Mouse (Mus musculus) midbrain, embryonic 14.5 days (tissue): ENCODE data around the gene Kif1b. TPM values are rescaled to one million over a fixed set of nuclear protein-coding genes. Genes with fewer than 3 reads are reported as not detected.
"Not testable (repeated sequence)": the region's sequence is repeated elsewhere in the genome, so short reads cannot be mapped to it uniquely, and the experiment has no call there.

ENCODE experiments used
- ATAC-seq: fragments of 200-750 bp; cut with Nextera tagmentation; 2 replicates; pipeline ENCODE4 v1.8.0; 2017; ENCODE audit warnings: moderate number of reproducible peaks, moderate library complexity; ENCODE audit not compliant: low FRiP score, low TSS enrichment
- DNase-seq: peaks from one replicate; pipeline ENCODE4 v3.0.0-alpha.2; 2015
- H3K27ac ChIP-seq: fragments of 300-500 bp; sonication (generic); replicated peaks from 2 replicates; pipeline ENCODE4 v1.5.1; 2014; ENCODE audit warnings: mild to moderate bottlenecking, low read depth, low read length, moderate library complexity
- H3K27me3 ChIP-seq: fragments of 300-500 bp; sonication (generic); 2 replicates; pipeline ENCODE4 v1.6.1; 2014; ENCODE audit warnings: low read length, control low read depth, mixed read lengths; ENCODE audit not compliant: control insufficient read depth, insufficient read depth
- H3K36me3 ChIP-seq: fragments of 300-500 bp; sonication (generic); 2 replicates; pipeline ENCODE4 v1.6.1; 2014; ENCODE audit warnings: low read length, control low read depth; ENCODE audit not compliant: control insufficient read depth, insufficient read depth
- H3K4me1 ChIP-seq: fragments of 300-500 bp; sonication (generic); 2 replicates; pipeline ENCODE4 v1.6.1; 2014; ENCODE audit warnings: mild to moderate bottlenecking, antibody characterized with exemption, low read length, control low read depth; ENCODE audit not compliant: control insufficient read depth, insufficient read depth
- H3K4me2 ChIP-seq: fragments of 300-500 bp; sonication (generic); 2 replicates; pipeline ENCODE4 v1.6.1; 2014; ENCODE audit warnings: mild to moderate bottlenecking, low read length, moderate library complexity
- H3K4me3 ChIP-seq: fragments of 300-500 bp; sonication (generic); replicated peaks from 2 replicates; pipeline ENCODE4 v1.5.1; 2014; ENCODE audit warnings: low read depth, low read length
- H3K9ac ChIP-seq: fragments of 300-500 bp; sonication (generic); replicated peaks from 2 replicates; pipeline ENCODE4 v1.6.1; 2014; ENCODE audit warnings: mild to moderate bottlenecking, low read length, moderate library complexity
- H3K9me3 ChIP-seq: fragments of 300-500 bp; sonication (generic); 2 replicates; pipeline ENCODE4 v1.6.1; 2016; ENCODE audit warnings: low read length, control low read depth, mixed read lengths; ENCODE audit not compliant: control insufficient read depth
- WGBS: fragments of 180-500 bp; shearing (Covaris S2); extraction: QIAGEN DNeasy Blood & Tissue Kit; methylation state at CpG from one replicate; pipeline ENCODE4 v1.1.7; 2014; 5-methylcytosine and 5-hydroxymethylcytosine counted together
- polyA plus RNA-seq: library from polyadenylated mRNA; unstranded; fragments of >200 nt; fragmentation: Nextera tagmentation; extraction: Ambion mirVana; gene quantifications from 2 replicates; pipeline ENCODE4 v1.2.1, GENCODE M21; 2014

Kif1b gene
- polyA plus RNA-seq, 1 experiment from 2014 or later, result 202 TPM

DNA sequence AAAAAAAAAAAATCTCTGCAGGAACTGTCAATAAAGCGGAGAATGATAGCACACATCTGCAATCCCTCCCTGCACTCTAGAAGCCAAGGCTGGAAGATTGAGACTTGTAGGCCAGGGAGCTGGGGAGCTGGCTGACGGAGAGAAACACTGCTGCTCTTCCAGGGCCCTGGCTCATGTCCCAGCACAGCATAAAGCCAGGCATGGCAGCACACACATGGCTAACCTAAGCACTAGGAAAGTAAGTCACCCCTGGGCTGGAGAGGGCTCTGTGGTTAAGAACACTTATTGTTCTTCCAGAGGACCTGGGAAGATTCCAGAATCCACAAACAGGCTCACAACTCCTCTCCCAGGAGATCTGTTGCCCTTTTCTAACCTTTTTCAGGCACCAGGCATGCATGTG is 134.8 kb downstream of the Kif1b start:
- H3K27me3 ChIP-seq, result no peaks in the 10 kb centered on the region
- peak; percentile 32 for DNase-seq

DNA sequence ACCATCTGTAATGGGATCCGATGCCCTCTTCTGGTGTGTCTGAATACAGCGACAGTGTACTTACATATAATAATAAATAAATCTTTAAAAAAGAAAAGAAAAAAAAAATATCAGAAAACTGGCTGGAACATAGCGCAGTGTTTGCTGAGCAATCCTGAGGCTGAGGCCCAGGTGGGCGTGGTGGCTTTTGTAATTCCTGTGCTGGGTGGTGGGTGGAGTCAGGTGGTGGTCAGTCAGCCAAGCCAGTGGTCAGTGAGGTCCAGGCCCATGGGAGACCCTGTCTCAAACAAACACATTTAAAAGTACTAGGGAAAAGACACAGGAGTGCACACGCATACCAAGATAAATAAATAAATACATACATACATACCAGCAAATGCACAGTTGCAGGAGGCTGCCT is 135.4 kb downstream of the Kif1b start:
- Histone ChIP-seq H3K4me2 (no peak overlapping the region), H3K36me3 (peaks cover 18% of the 10 kb centered on the region), H3K27me3 (no peaks in the 10 kb centered on the region), H3K4me3 (no peak overlapping the region), H3K9me3 (no peaks in the 10 kb centered on the region), H3K9ac (no peak overlapping the region), H3K27ac (no peak overlapping the region), H3K4me1 (no peaks in the 10 kb centered on the region)
- no peak for ATAC-seq
- WGBS, result 92% methylated on average over 5 of the region's 5 CpGs
- DNase-seq, result no peak

More for the DNA sequence above, 134.8 kb downstream of the Kif1b start:
- no peak for ATAC-seq
- Histone ChIP-seq H3K9me3 (no peaks in the 10 kb centered on the region), H3K4me3 (no peak overlapping the region), H3K36me3 (peaks cover 21% of the 10 kb centered on the region), H3K9ac (no peak overlapping the region), H3K4me1 (no peaks in the 10 kb centered on the region), H3K4me2 (no peak overlapping the region), H3K27ac (peak overlapping the region; percentile 46)
- 82% methylated on average over 2 of the region's 2 CpGs for WGBS

DNA sequence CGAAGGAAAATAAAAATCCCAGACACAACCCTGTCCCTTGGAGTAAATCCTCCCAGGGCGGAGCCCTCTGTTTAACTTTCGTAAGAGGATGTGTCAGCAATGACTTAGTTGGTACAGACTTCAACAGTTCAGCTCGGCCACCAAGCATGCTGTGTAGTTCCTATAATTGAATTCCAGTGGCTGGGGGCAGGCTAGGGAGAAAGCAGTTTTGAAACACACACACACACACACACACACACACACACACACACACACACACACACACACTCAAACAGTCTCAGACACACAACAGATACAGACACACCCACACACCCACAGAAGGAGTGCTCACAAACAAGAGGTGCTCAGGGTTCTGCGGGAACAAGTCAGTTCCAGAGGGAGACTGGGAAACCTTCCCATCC is 135.9 kb downstream of the Kif1b start:
- H3K4me3 ChIP-seq, result no peak overlapping the region
- H3K9ac ChIP-seq, result no peak overlapping the region
- H3K36me3 ChIP-seq, result peaks cover 15% of the 10 kb centered on the region
- no peaks in the 10 kb centered on the region for H3K27me3 ChIP-seq
- ATAC-seq, result no peak
- H3K4me1 ChIP-seq, result no peaks in the 10 kb centered on the region
- WGBS, result 81% methylated on average over 5 of the region's 5 CpGs
- H3K9me3 ChIP-seq, result no peaks in the 10 kb centered on the region
- H3K27ac ChIP-seq, result no peak overlapping the region
- DNase-seq, result no peak
- H3K4me2 ChIP-seq, result no peak overlapping the region

DNA sequence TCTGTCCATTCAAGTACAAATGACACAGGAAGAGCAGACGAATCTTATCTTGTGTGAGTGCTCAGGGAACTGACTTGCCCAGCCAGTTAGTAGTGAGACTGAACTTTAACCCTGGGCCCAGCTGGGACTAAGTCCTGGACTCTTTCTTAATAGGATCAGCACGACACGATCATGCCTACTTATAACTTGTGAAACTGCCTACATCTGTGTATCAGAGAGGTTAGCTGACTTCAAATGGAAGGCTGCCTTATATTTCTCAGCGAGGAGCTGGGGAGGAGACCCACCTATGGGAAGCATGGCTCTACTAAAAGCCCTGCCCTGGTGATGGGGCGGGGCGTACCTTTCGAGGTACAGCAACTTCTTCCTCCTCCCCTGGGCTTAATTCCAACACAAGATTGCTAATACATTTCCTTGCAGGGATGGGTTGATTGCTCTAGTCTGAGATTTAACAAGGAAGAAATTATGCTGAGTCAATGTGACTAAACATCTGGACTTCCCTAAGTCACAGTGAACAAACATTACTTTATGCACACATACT is 137.0 kb downstream of the Kif1b start:
- Histone ChIP-seq H3K36me3 (peaks cover 7% of the 10 kb centered on the region; the same call in 1 of the 2 replicates), H3K4me1 (peaks cover 5% of the 10 kb centered on the region; the same call in 1 of the 2 replicates), H3K4me3 (no peak overlapping the region), H3K9ac (no peak overlapping the region), H3K27ac (no peak overlapping the region), H3K9me3 (no peaks in the 10 kb centered on the region), H3K27me3 (no peaks in the 10 kb centered on the region), H3K4me2 (no peak overlapping the region)
- WGBS, result 62% methylated on average over 7 of the region's 7 CpGs
- ATAC-seq, result no peak
- DNase-seq, result no peak

DNA sequence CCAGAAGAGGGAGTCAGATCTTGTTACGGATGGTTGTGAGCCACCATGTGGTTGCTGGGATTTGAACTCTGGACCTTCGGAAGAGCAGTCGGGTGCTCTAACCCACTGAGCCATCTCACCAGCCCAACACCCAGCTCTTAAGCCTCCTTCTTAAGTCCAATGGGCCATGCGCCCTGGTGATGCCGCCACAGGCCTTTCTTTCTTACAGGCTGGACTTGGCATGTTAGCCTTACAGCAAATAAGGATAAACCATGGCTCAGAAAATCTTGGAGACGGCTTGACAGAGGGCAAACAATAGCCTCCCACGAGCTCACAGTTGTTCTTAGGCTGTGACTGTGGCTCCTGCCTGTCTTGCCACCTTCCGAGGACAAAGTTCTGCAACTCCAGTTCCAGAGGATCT is 137.6 kb downstream of the Kif1b start:
- not testable (repeated sequence) for H3K27ac ChIP-seq, H3K4me2 ChIP-seq, H3K9me3 ChIP-seq, H3K4me1 ChIP-seq, H3K4me3 ChIP-seq, H3K9ac ChIP-seq, ATAC-seq, H3K27me3 ChIP-seq, H3K36me3 ChIP-seq, DNase-seq
- WGBS, result 65% methylated on average over 7 of the region's 8 CpGs

DNA sequence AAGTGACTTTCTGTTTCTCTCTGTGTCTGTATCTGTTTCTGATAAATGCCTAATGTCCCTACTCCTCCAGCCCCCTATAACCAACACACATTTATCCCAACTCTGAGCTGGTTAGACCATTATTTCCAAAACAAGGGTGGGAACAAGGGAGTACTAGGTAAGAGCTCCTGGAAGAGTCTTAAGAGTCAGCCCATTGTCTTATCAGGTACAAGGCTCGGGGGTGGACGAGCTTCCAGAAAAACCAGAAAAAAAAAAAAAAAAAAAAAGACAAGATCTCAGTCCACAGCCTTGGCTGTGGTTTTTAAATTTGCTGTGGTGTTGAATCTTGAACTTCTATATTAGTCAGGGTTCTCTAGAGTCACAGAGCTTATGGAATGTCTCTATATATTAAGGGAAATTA is 139.5 kb downstream of the Kif1b start:
- no peak for DNase-seq
- WGBS, result 87% methylated on average over 2 of the region's 2 CpGs
- Histone ChIP-seq H3K4me3 (no peak overlapping the region), H3K4me2 (no peak overlapping the region), H3K36me3 (peaks cover 16% of the 10 kb centered on the region; the same call in 1 of the 2 replicates), H3K9ac (no peak overlapping the region), H3K9me3 (no peaks in the 10 kb centered on the region), H3K4me1 (peaks cover 8% of the 10 kb centered on the region; the same call in 1 of the 2 replicates), H3K27ac (no peak overlapping the region), H3K27me3 (no peaks in the 10 kb centered on the region)
- no peak for ATAC-seq

DNA sequence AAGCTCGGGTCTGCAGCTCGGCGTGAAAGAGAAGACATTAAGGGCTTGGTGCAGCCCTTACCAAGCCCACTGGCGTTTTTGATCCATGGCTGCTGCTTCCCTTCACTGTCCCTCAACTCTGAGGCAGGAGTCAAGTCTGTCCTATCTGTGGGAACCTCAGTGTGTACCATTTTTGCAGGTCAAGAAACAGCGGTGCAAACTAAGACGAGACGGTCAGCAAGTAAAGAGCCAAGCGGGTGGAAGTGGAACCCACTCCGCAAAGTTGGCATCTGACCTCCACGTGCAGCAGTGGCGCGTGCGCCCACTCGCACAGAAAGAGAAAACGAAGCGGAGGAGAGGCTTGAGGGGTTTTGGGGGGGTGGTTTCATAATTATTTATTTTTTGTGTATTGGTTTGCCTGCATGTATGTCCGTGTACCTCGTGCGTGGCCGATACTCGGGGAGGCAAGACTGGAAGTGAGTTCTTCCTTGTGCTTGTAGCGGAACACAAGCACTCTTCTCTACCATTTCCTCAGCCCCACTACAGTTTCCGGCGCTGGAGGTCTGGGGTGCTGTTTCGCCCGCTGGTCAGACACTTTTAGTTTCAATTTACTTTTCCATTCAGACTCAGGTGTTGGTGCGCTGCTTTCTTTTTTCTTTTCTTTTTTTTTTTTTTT is 140.4 kb downstream of the Kif1b start:
- WGBS, result 2% methylated on average over 27 of the region's 27 CpGs
- H3K9me3 ChIP-seq, result no peaks in the 10 kb centered on the region
- H3K36me3 ChIP-seq, result peaks cover 20% of the 10 kb centered on the region
- peak overlapping the region; percentile 75 for H3K4me3 ChIP-seq
- no peak for DNase-seq
- peaks cover 8% of the 10 kb centered on the region; the same call in 1 of the 2 replicates for H3K4me1 ChIP-seq
- H3K4me2 ChIP-seq, result peak overlapping the region; percentile 93
- ATAC-seq, result peak; percentile 62
- no peaks in the 10 kb centered on the region for H3K27me3 ChIP-seq
- peak overlapping the region; percentile 46; the same call in 1 of the 2 replicates for H3K9ac ChIP-seq
- no peak overlapping the region for H3K27ac ChIP-seq

DNA sequence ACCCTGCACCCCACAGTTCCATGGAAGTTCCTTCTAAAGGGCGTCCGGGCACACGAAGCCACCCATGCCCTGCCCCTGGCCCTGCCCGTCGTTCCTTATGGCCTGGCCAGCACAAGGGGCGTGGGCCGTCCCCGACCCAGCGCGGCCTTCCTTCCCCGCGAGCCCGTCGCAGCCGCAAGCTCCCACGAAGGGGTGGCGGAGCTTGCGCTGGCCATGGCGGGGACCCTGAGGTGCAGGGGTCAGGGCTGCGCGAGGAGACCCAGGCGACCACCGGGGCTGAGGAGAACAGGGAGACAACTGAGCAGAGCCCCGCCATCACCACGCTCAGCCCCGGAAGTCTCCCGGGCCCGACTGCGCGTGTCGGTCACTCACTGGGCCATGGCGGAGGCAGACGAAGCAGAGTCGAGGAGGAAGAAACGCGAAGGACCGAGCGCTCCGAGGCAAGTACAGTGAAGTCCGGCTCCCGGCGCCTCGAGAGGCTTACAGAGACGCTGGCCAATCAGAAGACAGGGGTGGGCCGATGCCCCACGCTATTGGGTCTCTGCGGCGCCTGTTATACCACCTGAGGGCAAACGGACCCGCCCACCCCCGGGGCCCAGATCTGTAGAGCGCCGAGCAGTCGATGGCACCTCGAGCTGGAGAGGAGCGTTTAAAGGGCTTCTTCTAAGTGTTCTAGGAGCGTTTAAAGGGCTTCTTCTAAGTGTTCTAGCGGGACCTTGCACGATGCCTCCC is 141.1 kb downstream of the Kif1b start, which contains the start of gene Pgd:
Gene Pgd, minus strand, starts transcription at position 557 of the 732 bp plus-strand sequence.
- no peaks in the 10 kb centered on the region for H3K27me3 ChIP-seq
- peaks cover 8% of the 10 kb centered on the region; the same call in 1 of the 2 replicates for H3K4me1 ChIP-seq
- peak; percentile 99 for ATAC-seq
- DNase-seq, result peak; percentile 97
- WGBS, result under 1% methylated on average over 59 of the region's 59 CpGs
- peaks cover 23% of the 10 kb centered on the region for H3K36me3 ChIP-seq
- H3K9ac ChIP-seq, result peak within 1 kb of the TSS; percentile 76
- peak within 1 kb of the TSS; percentile 72 for H3K27ac ChIP-seq
- H3K4me2 ChIP-seq, result peak within 1 kb of the TSS; percentile 93
- H3K4me3 ChIP-seq, result peak within 1 kb of the TSS; percentile 75
- no peaks in the 10 kb centered on the region for H3K9me3 ChIP-seq
